Mouse (Mus musculus) erythroid progenitor cell, adult 5-6 weeks (primary cell): ENCODE results near the gene Kdm5a. TPM values are rescaled to one million over a fixed set of nuclear protein-coding genes. Genes with fewer than 3 reads are reported as not detected.

Experiments
- ATAC-seq: replicated peaks from 2 replicates; pipeline ENCODE4 v1.8.0; 2016; ENCODE audit warnings: moderate number of reproducible peaks, mild to moderate bottlenecking, moderate TSS enrichment, inconsistent platforms; ENCODE audit not compliant: poor library complexity, low FRiP score, severe bottlenecking
- total RNA-seq, 2 experiments: library from RNA; stranded (forward) in 1 of 2; stranded (reverse) in 1 of 2; fragments of 150-400 nt in 1 of 2; fragments of 186-747, 209-891 nt in 1 of 2; gene quantifications; 2 replicates each; pipeline versions ENCODE4 v1.2.3 to v1.2.4; 2015 to 2017; ENCODE audit warnings: low replicate concordance in 2 of 2

The Kdm5a gene
- total RNA-seq (2015; ENCODE audit: low replicate concordance) (20.2 and 44.4 TPM in 2 replicates), total RNA-seq (2017; ENCODE audit: low replicate concordance) (97.5 and 109 TPM in 2 replicates)

GRCm38 (mm10) chr6:120363688-120364522, at the start of gene Kdm5a, which contains the start of gene Ccdc77:
Gene Kdm5a, plus strand, starts transcription at chr6:120364124.
Gene Ccdc77, minus strand, starts transcription at chr6:120364374.
- ATAC-seq: peak; percentile 92

- no peak for ATAC-seq
Measured at GRCm38 (mm10) chr6:120318303-120318940, 45.5 kb upstream of the Kdm5a start.

- ATAC-seq: no peak
Measured at GRCm38 (mm10) chr6:120319129-120319528, 44.8 kb upstream of the Kdm5a start.

GRCm38 (mm10) chr6:120320369-120320768, 43.6 kb upstream of the Kdm5a start:
- no peak for ATAC-seq

GRCm38 (mm10) chr6:120324295-120324927, 39.5 kb upstream of the Kdm5a start:
- ATAC-seq: peak; percentile 86

- no peak for ATAC-seq
Measured at GRCm38 (mm10) chr6:120332351-120332750, 31.6 kb upstream of the Kdm5a start.

GRCm38 (mm10) chr6:120343992-120344391, 19.9 kb upstream of the Kdm5a start:
- no peak for ATAC-seq

GRCm38 (mm10) chr6:120349018-120349417, 14.9 kb upstream of the Kdm5a start:
- ATAC-seq: no peak

GRCm38 (mm10) chr6:120356478-120356877, 7.4 kb upstream of the Kdm5a start:
- no peak; the same call in 1 of the 2 replicates for ATAC-seq

GRCm38 (mm10) chr6:120356951-120357945, 6.7 kb upstream of the Kdm5a start:
- ATAC-seq: peak; percentile 100

- ATAC-seq: no peak
Measured at GRCm38 (mm10) chr6:120362124-120362523, 1.8 kb upstream of the Kdm5a start.

GRCm38 (mm10) chr6:120362774-120363687, 893 bp upstream of the Kdm5a start:
- peak; percentile 16 for ATAC-seq

GRCm38 (mm10) chr6:120364523-120364905, 590 bp downstream of the Kdm5a start:
- ATAC-seq: peak; percentile 71

GRCm38 (mm10) chr6:120365051-120365450, 1.1 kb downstream of the Kdm5a start:
- no peak for ATAC-seq

- no peak for ATAC-seq
Measured at GRCm38 (mm10) chr6:120376736-120377135, 12.8 kb downstream of the Kdm5a start.

GRCm38 (mm10) chr6:120390054-120390453, 26.1 kb downstream of the Kdm5a start:
- ATAC-seq: no peak

- ATAC-seq: no peak
Measured at GRCm38 (mm10) chr6:120392811-120393210, 28.9 kb downstream of the Kdm5a start.

GRCm38 (mm10) chr6:120395622-120396345, 31.9 kb downstream of the Kdm5a start:
- ATAC-seq: no peak
